Mouse (Mus musculus): Measurements from ENCODE around the gene Dexi.

DNA sequence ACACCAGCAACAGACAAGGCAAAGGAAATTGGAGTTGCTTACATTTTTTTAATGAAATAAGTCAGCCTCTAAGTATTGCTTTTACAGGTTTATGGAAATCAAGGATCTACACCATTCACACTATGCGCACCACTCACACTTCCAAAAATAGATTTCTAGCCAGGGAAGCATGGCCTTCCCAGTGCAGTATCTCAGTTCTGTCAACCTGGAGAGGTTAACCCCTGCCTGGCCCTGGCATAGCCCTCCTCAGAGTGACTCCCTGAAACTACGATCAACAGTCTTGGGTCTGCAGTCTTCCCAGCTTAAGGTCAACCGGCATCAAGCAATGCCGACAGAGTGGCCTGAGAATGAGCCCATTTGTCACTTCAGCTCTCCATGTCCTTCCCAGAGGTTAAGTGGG, 12.7 kb downstream of the Dexi start:
- TF ChIP-seq CTCF (IDR thresholded peaks at IDR 0.05 in 2 of 3, conservative IDR thresholded peaks at IDR 0.05 in 1 of 3; ENCODE audit: control insufficient read depth in 1 of 3, insufficient read depth in 1 of 3, low read depth in 2 of 3, low read length in 3 of 3, poor library complexity in 1 of 3, severe bottlenecking in 1 of 3) (no peak), MXI1 (IDR thresholded peaks at IDR 0.05; ENCODE audit: low read depth, low read length) (no peak), HCFC1 (IDR thresholded peaks at IDR 0.05; ENCODE audit: low read depth, low read length) (no peak), POLR2A (IDR thresholded peaks at IDR 0.05; ENCODE audit: control insufficient read depth in 1 of 2, insufficient read depth in 1 of 2, low read depth in 1 of 2, low read length in 2 of 2, poor library complexity in 1 of 2) (no peak), SMC3 (IDR thresholded peaks at IDR 0.05; ENCODE audit: low read depth, low read length) (no peak), CHD2 (IDR thresholded peaks at IDR 0.05; ENCODE audit: low read length) (no peak), GATA1 (IDR thresholded peaks at IDR 0.05; ENCODE audit: low read depth, low read length) (no peak), TBP (IDR thresholded peaks at IDR 0.05; ENCODE audit: low read depth, low read length) (no peak), EP300 (IDR thresholded peaks at IDR 0.05; ENCODE audit: low read depth in 1 of 2, low read length in 2 of 2) (no peak), MAX (IDR thresholded peaks at IDR 0.05; ENCODE audit: low read length) (no peak)
